Mouse (Mus musculus) heart, postnatal 0 days (tissue): ENCODE measurements around the gene Cradd. TPM values are rescaled to one million over a fixed set of nuclear protein-coding genes. Genes with fewer than 3 reads are reported as not detected.

Experiments
- ATAC-seq: fragments of 200-750 bp; cut with Nextera tagmentation; 2 replicates; pipeline ENCODE4 v1.8.0; 2017; ENCODE audit warnings: low read depth, moderate number of reproducible peaks, moderate library complexity; ENCODE audit not compliant: insufficient read depth
- DNase-seq: peaks from one replicate; pipeline ENCODE4 v3.0.0-alpha.2; 2016; ENCODE audit warnings: low spot score
- H3K27ac ChIP-seq: fragments of 300-500 bp; sonication (generic); 2 replicates; pipeline ENCODE4 v1.5.1; 2014; ENCODE audit warnings: low read depth, mild to moderate bottlenecking
- H3K27me3 ChIP-seq: fragments of 300-500 bp; sonication (generic); 2 replicates; pipeline ENCODE4 v1.6.1; 2014; ENCODE audit warnings: low read length, mixed read lengths; ENCODE audit not compliant: control insufficient read depth, insufficient read depth
- H3K36me3 ChIP-seq: fragments of 300-500 bp; sonication (generic); replicated peaks from 2 replicates; pipeline ENCODE4 v1.6.1; 2014; ENCODE audit warnings: low read length, mixed read lengths; ENCODE audit not compliant: control insufficient read depth, insufficient read depth
- H3K4me1 ChIP-seq: fragments of 300-500 bp; sonication (generic); 2 replicates; pipeline ENCODE4 v1.6.1; 2014; ENCODE audit warnings: antibody characterized with exemption; ENCODE audit not compliant: control insufficient read depth, insufficient read depth
- H3K4me2 ChIP-seq: fragments of 300-500 bp; sonication (generic); 2 replicates; pipeline ENCODE4 v1.6.1; 2014; ENCODE audit warnings: low read depth, mild to moderate bottlenecking, low read length, moderate library complexity
- H3K4me3 ChIP-seq: fragments of 300-500 bp; sonication (generic); 2 replicates; pipeline ENCODE4 v1.5.1; 2014; ENCODE audit warnings: low read depth, low read length
- H3K9ac ChIP-seq: fragments of 300-500 bp; sonication (generic); replicated peaks from 2 replicates; pipeline ENCODE4 v1.6.1; 2014; ENCODE audit warnings: low read depth, low read length, mixed read lengths
- H3K9me3 ChIP-seq: fragments of 300-500 bp; sonication (generic); replicated peaks from 2 replicates; pipeline ENCODE4 v1.6.1; 2016; ENCODE audit warnings: low read length; ENCODE audit not compliant: control insufficient read depth
- CTCF ChIP-seq: IDR thresholded peaks from 2 replicates; pipeline ENCODE4 v1.5.1; 2016; ENCODE audit warnings: antibody characterized with exemption, control low read depth, low read depth
- EP300 ChIP-seq: IDR thresholded peaks from 2 replicates; pipeline ENCODE4 v1.6.1; 2016; ENCODE audit warnings: antibody characterized with exemption, low read depth
- WGBS: fragments of 180-500 bp; shearing (Covaris S2); extraction: QIAGEN DNeasy Blood & Tissue Kit; methylation state at CpG from one replicate; pipeline ENCODE4 v1.1.7; 2014; 5-methylcytosine and 5-hydroxymethylcytosine counted together
- polyA plus RNA-seq: library from polyadenylated mRNA; unstranded; fragments of >200 nt; fragmentation: Nextera tagmentation; extraction: Ambion mirVana; gene quantifications from 2 replicates; pipeline ENCODE4 v1.2.1, GENCODE M21; 2015
- total RNA-seq: library from RNA; depleted of rRNA; stranded (reverse); fragments of >200 nt; gene quantifications from 2 replicates; pipeline ENCODE4 v1.2.3, GENCODE M21; 2014; ENCODE audit warnings: low replicate concordance

Cradd gene
- total and polyA plus RNA-seq, 2 experiments from 2014 or later, result 12.2 to 21.1 TPM

GRCm38 (mm10) chr10:95280327-95280726 lies 43.6 kb downstream of the Cradd start:
- TF ChIP-seq CTCF, result no peak
- TF ChIP-seq EP300, result no peak
- DNase-seq (peak; percentile 58), ATAC-seq (0 out of 2 replicates have a peak, but pooled peaks have one; percentile 55)
- Histone ChIP-seq H3K4me3 (no peak overlapping the region), H3K27ac (no peak overlapping the region), H3K4me2 (no peak overlapping the region), H3K9me3 (no peaks in the 10 kb centered on the region), H3K36me3 (no peaks in the 10 kb centered on the region), H3K27me3 (no peaks in the 10 kb centered on the region), H3K9ac (no peak overlapping the region), H3K4me1 (peaks cover 11% of the 10 kb centered on the region)
- 46% methylated on average over 3 of the region's 3 CpGs for whole genome bisulfite sequencing

- H3K27me3 ChIP-seq, result no peaks in the 10 kb centered on the region
- H3K36me3 ChIP-seq, result no peaks in the 10 kb centered on the region
- H3K9me3 ChIP-seq, result no peaks in the 10 kb centered on the region
- peaks cover 11% of the 10 kb centered on the region for H3K4me1 ChIP-seq
- no peak overlapping the region for H3K9ac ChIP-seq
- H3K27ac ChIP-seq, result no peak overlapping the region
- ATAC-seq, result no peak
- no peak for DNase-seq
- no peak overlapping the region for H3K4me3 ChIP-seq
- WGBS, result 91% methylated on average over 1 of the region's 1 CpGs
- TF ChIP-seq EP300 (no peak), CTCF (no peak)
- H3K4me2 ChIP-seq, result no peak overlapping the region
Observed at GRCm38 (mm10) chr10:95279459-95279858, 44.5 kb downstream of the Cradd start.

- no peak overlapping the region for H3K9ac ChIP-seq
- H3K9me3 ChIP-seq, result no peaks in the 10 kb centered on the region
- no peaks in the 10 kb centered on the region for H3K27me3 ChIP-seq
- ATAC-seq (no peak), DNase-seq (no peak)
- TF ChIP-seq CTCF (no peak), EP300 (no peak)
- H3K4me3 ChIP-seq, result no peak overlapping the region
- H3K27ac ChIP-seq, result no peak overlapping the region
- no peaks in the 10 kb centered on the region for H3K36me3 ChIP-seq
- 83% methylated on average over 11 of the region's 11 CpGs for WGBS
- H3K4me1 ChIP-seq, result peaks cover 9% of the 10 kb centered on the region; the same call in 1 of the 2 replicates
- H3K4me2 ChIP-seq, result no peak overlapping the region
Observed at GRCm38 (mm10) chr10:95278085-95278484, 45.8 kb downstream of the Cradd start.

- Histone ChIP-seq H3K9me3 (no peaks in the 10 kb centered on the region), H3K36me3 (no peaks in the 10 kb centered on the region), H3K4me2 (no peak overlapping the region), H3K27me3 (no peaks in the 10 kb centered on the region), H3K27ac (no peak overlapping the region), H3K9ac (no peak overlapping the region), H3K4me3 (no peak overlapping the region), H3K4me1 (peaks cover 4% of the 10 kb centered on the region; the same call in 1 of the 2 replicates)
- ATAC-seq (no peak), DNase-seq (no peak)
- TF ChIP-seq EP300 (no peak), CTCF (no peak)
- 68% methylated on average over 9 of the region's 9 CpGs for WGBS
Observed at GRCm38 (mm10) chr10:95275488-95275887, 48.4 kb downstream of the Cradd start.

GRCm38 (mm10) chr10:95273226-95273625 lies 50.7 kb downstream of the Cradd start:
- TF ChIP-seq EP300 (no peak), CTCF (no peak)
- Histone ChIP-seq H3K27me3 (no peaks in the 10 kb centered on the region), H3K4me1 (peaks cover 4% of the 10 kb centered on the region; the same call in 1 of the 2 replicates), H3K4me3 (no peak overlapping the region), H3K27ac (no peak overlapping the region), H3K4me2 (no peak overlapping the region), H3K36me3 (no peaks in the 10 kb centered on the region), H3K9ac (no peak overlapping the region), H3K9me3 (no peaks in the 10 kb centered on the region)
- DNase-seq (no peak), ATAC-seq (no peak)
- WGBS, result 83% methylated on average over 13 of the region's 13 CpGs

GRCm38 (mm10) chr10:95269151-95269550 lies 54.8 kb downstream of the Cradd start:
- 89% methylated on average over 7 of the region's 7 CpGs for WGBS
- no peaks in the 10 kb centered on the region for H3K27me3 ChIP-seq

More at GRCm38 (mm10) chr10:95269151-95269550, 54.8 kb downstream of the Cradd start:
- DNase-seq (no peak), ATAC-seq (no peak)
- Histone ChIP-seq H3K9me3 (no peaks in the 10 kb centered on the region), H3K4me2 (no peak overlapping the region), H3K27ac (no peak overlapping the region), H3K4me1 (peaks cover 7% of the 10 kb centered on the region), H3K4me3 (no peak overlapping the region), H3K36me3 (no peaks in the 10 kb centered on the region), H3K9ac (no peak overlapping the region)
- TF ChIP-seq CTCF (no peak), EP300 (no peak)
